Comparison of ENCODE assay signal across 8 mouse cellular contexts in genomic region chr2:61493918-61494712, GRCm38 (mm10).
DNase-seq lines count a peak whose midpoint lies in the region; ATAC-seq and TF ChIP-seq lines count a peak whose summit lies in the region.

No protein-coding gene starts in this region.

- peaks cover 8% of the 10 kb centered on the region for H3K4me1 ChIP-seq in hindbrain, embryonic 15.5 days (replicated peaks)

- no peaks in the 10 kb centered on the region for H3K36me3 ChIP-seq in hindbrain, embryonic 15.5 days

- TF ChIP-seq CTCF in left cerebral cortex, adult 2 months (IDR thresholded peaks at IDR 0.05) = peak; percentile 97

- intact Hi-C loops in left cerebral cortex, adult 2 months (cut with DNase I) = loop anchor here (5.0 kb wide), 1 partner anchor 473 kb away; no protein-coding TSS in a partner anchor

- peak overlapping the region; percentile 46 for H3K4me2 ChIP-seq in hindbrain, embryonic 15.5 days

- peak; percentile 82 for DNase-seq in ZHBTc4 (ENCODE audit: low read depth, low spot score)
- DNase-seq in cerebellum, postnatal 14 days = peak; percentile 93 to 95
- DNase-seq in frontal cortex, postnatal 14 days (ENCODE audit: low spot score in 2 of 2) = peak; percentile 63 to 91
- DNase-seq in left cerebral cortex, adult 2 months (ENCODE audit: extremely low spot score in 1 of 2, low spot score in 2 of 2) = peak; percentile 76 to 89
- DNase-seq in right cerebral cortex, postnatal 14 days = peak; percentile 84
- DNase-seq in urinary bladder, postnatal 14 days (ENCODE audit: low spot score) = peak; percentile 82

- peak overlapping the region; percentile 55 for H3K27ac ChIP-seq in hindbrain, embryonic 15.5 days (replicated peaks)
- no peak overlapping the region for H3K27ac ChIP-seq in left cerebral cortex, adult 2 months

- H3K9ac ChIP-seq in hindbrain, embryonic 15.5 days = no peak overlapping the region; the same call in 1 of the 2 replicates

- H3K9me3 ChIP-seq in hindbrain, embryonic 15.5 days = no peaks in the 10 kb centered on the region

- ATAC-seq in hindbrain, embryonic 15.5 days (ENCODE audit: low FRiP score, low read depth) = peak; percentile 79
- ATAC-seq in megakaryocyte progenitor cell, adult 5-6 weeks (replicated peaks; ENCODE audit: poor library complexity) = peak; percentile 83

- no peak overlapping the region for H3K4me3 ChIP-seq in hindbrain, embryonic 15.5 days
- peak overlapping the region; percentile 33 for H3K4me3 ChIP-seq in left cerebral cortex, adult 2 months

- no peaks in the 10 kb centered on the region for H3K27me3 ChIP-seq in hindbrain, embryonic 15.5 days

- WGBS in hindbrain, embryonic 15.5 days = 43% methylated on average over 11 of the region's 11 CpGs
